Mouse (Mus musculus): ENCODE data around the gene Ttll9. TPM values are rescaled to one million over a fixed set of nuclear protein-coding genes. Genes with fewer than 3 reads are reported as not detected.

The Ttll9 gene
- polyA plus RNA-seq, 1 experiment, result 0.12 TPM

- 60% methylated on average over 13 of the region's 13 CpGs for WGBS
- no peak for DNase-seq (ENCODE audit: low read depth, low spot score)
Observed at GRCm38 (mm10) chr2:153003681-153004338, 41.5 kb downstream of the Ttll9 start.

- DNase-seq (ENCODE audit: low read depth, low spot score), result no peak
- WGBS, result 83% methylated on average over 3 of the region's 3 CpGs
Observed at GRCm38 (mm10) chr2:153005981-153006380, 43.7 kb downstream of the Ttll9 start.

- 91% methylated on average over 12 of the region's 12 CpGs for WGBS
- no peak for DNase-seq (ENCODE audit: low read depth, low spot score)
Observed at GRCm38 (mm10) chr2:153009192-153009973, 47.1 kb downstream of the Ttll9 start.

GRCm38 (mm10) chr2:153013724-153014515 lies 51.6 kb downstream of the Ttll9 start:
- DNase-seq (ENCODE audit: low read depth, low spot score), result no peak
- 83% methylated on average over 11 of the region's 11 CpGs for WGBS

GRCm38 (mm10) chr2:153014758-153015593 lies 52.7 kb downstream of the Ttll9 start, which contains the start of gene Pdrg1:
Gene Pdrg1 (minus strand): TSS chr2:153015427.
- 1% methylated on average over 54 of the region's 54 CpGs for WGBS
- peak; percentile 94 for DNase-seq (ENCODE audit: low read depth, low spot score)

GRCm38 (mm10) chr2:153015804-153016203 lies 53.5 kb downstream of the Ttll9 start:
- DNase-seq (ENCODE audit: low read depth, low spot score), result no peak
- 36% methylated on average over 8 of the region's 8 CpGs for WGBS

GRCm38 (mm10) chr2:153016786-153017185 lies 54.5 kb downstream of the Ttll9 start:
- no peak for DNase-seq (ENCODE audit: low read depth, low spot score)
- WGBS, result 43% methylated on average over 5 of the region's 5 CpGs

GRCm38 (mm10) chr2:153019355-153019754 lies 57.1 kb downstream of the Ttll9 start:
- WGBS, result 88% methylated on average over 3 of the region's 3 CpGs
- no peak for DNase-seq (ENCODE audit: low read depth, low spot score)

- 65% methylated on average over 3 of the region's 3 CpGs for WGBS
- no peak for DNase-seq (ENCODE audit: low read depth, low spot score)
Observed at GRCm38 (mm10) chr2:153021163-153021562, 58.9 kb downstream of the Ttll9 start.

- no peak for DNase-seq (ENCODE audit: low read depth, low spot score)
- 52% methylated on average over 4 of the region's 4 CpGs for WGBS
Observed at GRCm38 (mm10) chr2:153022855-153023254, 60.6 kb downstream of the Ttll9 start.

GRCm38 (mm10) chr2:153026052-153026451 lies 63.8 kb downstream of the Ttll9 start:
- 80% methylated on average over 7 of the region's 7 CpGs for WGBS
- DNase-seq (ENCODE audit: low read depth, low spot score), result no peak

- 54% methylated on average over 4 of the region's 4 CpGs for WGBS
- no peak for DNase-seq (ENCODE audit: low read depth, low spot score)
Observed at GRCm38 (mm10) chr2:153027501-153027900, 65.2 kb downstream of the Ttll9 start.

GRCm38 (mm10) chr2:153030422-153030821 lies 68.1 kb downstream of the Ttll9 start:
- no peak for DNase-seq (ENCODE audit: low read depth, low spot score)
- WGBS, result 36% methylated on average over 4 of the region's 4 CpGs

- 3% methylated on average over 44 of the region's 54 CpGs for WGBS
- DNase-seq (ENCODE audit: low read depth, low spot score), result no peak
Observed at GRCm38 (mm10) chr2:153031126-153032082, 69.1 kb downstream of the Ttll9 start, which contains the start of gene Xkr7. Gene Xkr7 (plus strand): TSS chr2:153031852.

- DNase-seq (ENCODE audit: low read depth, low spot score), result no peak
- WGBS, result 2% methylated on average over 55 of the region's 58 CpGs
Observed at GRCm38 (mm10) chr2:153032083-153032842, 70.0 kb downstream of the Ttll9 start.

- 20% methylated on average over 4 of the region's 4 CpGs for WGBS
Observed at GRCm38 (mm10) chr2:153032973-153033372, 70.7 kb downstream of the Ttll9 start.

GRCm38 (mm10) chr2:153033545-153034230 lies 71.4 kb downstream of the Ttll9 start:
- DNase-seq (ENCODE audit: low read depth, low spot score), result no peak
- WGBS, result 61% methylated on average over 5 of the region's 5 CpGs

More at GRCm38 (mm10) chr2:153032973-153033372, 70.7 kb downstream of the Ttll9 start:
- no peak for DNase-seq (ENCODE audit: low read depth, low spot score)

Data from large intestine, adult 2 months (tissue).